Mouse (Mus musculus) splenic B cell, adult 2 months (primary cell): ENCODE data around the gene Btbd35f21.
"Not testable (repeated sequence)": the region's sequence is repeated elsewhere in the genome, so short reads cannot be mapped to it uniquely, and the experiment has no call there.

Experiments used
- DNase-seq: peaks from one replicate; pipeline ENCODE4 v3.0.0-alpha.2; 2011; ENCODE audit warnings: low read depth, low spot score
- H3K27me3 ChIP-seq: 2 replicates; pipeline ENCODE4 v1.6.1; 2012; ENCODE audit warnings: mild to moderate bottlenecking, low read length, moderate library complexity, mixed read lengths; ENCODE audit not compliant: control insufficient read depth, poor library complexity, insufficient read depth, severe bottlenecking
- H3K36me3 ChIP-seq: 2 replicates; pipeline ENCODE4 v1.6.1; 2012; ENCODE audit warnings: mild to moderate bottlenecking, low read length, moderate library complexity, mixed read lengths; ENCODE audit not compliant: control insufficient read depth, poor library complexity, insufficient read depth, severe bottlenecking

Btbd35f21 gene

DNA sequence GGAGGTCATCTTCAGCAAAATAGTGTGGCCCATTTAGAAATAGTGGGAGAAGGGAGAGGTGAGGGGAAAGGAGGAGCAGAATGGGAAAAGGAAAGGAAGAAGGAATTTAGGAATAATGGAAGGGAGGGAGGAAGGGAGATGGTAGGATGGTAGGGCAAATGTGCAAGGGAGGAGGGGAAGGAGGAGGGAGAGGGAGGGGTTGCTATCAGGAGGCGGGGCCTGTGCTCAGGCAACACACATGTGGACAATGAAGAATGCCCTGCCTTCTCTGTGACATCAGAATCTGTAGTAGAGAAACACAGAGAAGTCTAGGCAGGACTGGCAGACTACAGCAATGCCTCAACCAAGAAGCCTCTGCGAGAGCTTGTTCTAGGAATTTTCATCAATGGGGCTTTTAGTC, at the start of gene Btbd35f21:
Gene Btbd35f21 (plus strand): TSS at position 301 of the 400 bp plus-strand sequence.
- DNase-seq, H3K27me3 ChIP-seq, H3K36me3 ChIP-seq: not testable (repeated sequence)
